Comparison of ENCODE assay signal across 22 mouse cellular contexts in genomic region chr19:31223457-31223856, GRCm38 (mm10).
DNase-seq lines count a peak whose midpoint lies in the region; ATAC-seq and TF ChIP-seq lines count a peak whose summit lies in the region.
"Had no signal": no experiment of that assay in that cellular context is flagged by ENCODE, and none has a peak within 500 bp of the region (broad histone marks: within the 10 kb centered on the region; RNA-seq: fewer than 3 reads in every experiment).

No protein-coding gene starts in this region.

- H3K4me3 ChIP-seq in spleen, adult 2 months (ENCODE audit: extremely low read depth, insufficient read depth, insufficient read length) = no peak overlapping the region
- no peak overlapping the region for H3K4me3 ChIP-seq in thymus, adult 2 months (ENCODE audit: control insufficient read depth, insufficient read depth, low read length)
- H3K4me3 ChIP-seq: embryonic facial prominence, embryonic 10.5 days; embryonic facial prominence, embryonic 12.5 days; forebrain, embryonic 13.5 days; forebrain, embryonic 15.5 days had no signal

- H3K36me3 ChIP-seq in spleen, adult 2 months (ENCODE audit: control insufficient read depth, insufficient read depth, low read length) = no peaks in the 10 kb centered on the region
- no peaks in the 10 kb centered on the region for H3K36me3 ChIP-seq in splenic B cell, adult 2 months (ENCODE audit: control insufficient read depth, insufficient read depth, low read length, poor library complexity, severe bottlenecking)
- no peaks in the 10 kb centered on the region for H3K36me3 ChIP-seq in thymus, adult 2 months (ENCODE audit: control insufficient read depth, insufficient read depth, low read length)
- H3K36me3 ChIP-seq: embryonic facial prominence, embryonic 10.5 days; embryonic facial prominence, embryonic 12.5 days; forebrain, embryonic 15.5 days; G1E had no signal

- TF ChIP-seq CTCF in spleen, adult 2 months (IDR thresholded peaks at IDR 0.05; ENCODE audit: extremely low read depth, insufficient read depth, insufficient read length, insufficient replicate concordance) = no peak
- no peak for TF ChIP-seq CTCF in thymus, adult 2 months (IDR thresholded peaks at IDR 0.05; ENCODE audit: borderline replicate concordance, control insufficient read depth, extremely low read depth, insufficient read depth, low read length, poor library complexity)

- peaks cover 3% of the 10 kb centered on the region for H3K4me1 ChIP-seq in spleen, adult 2 months (ENCODE audit: control insufficient read depth, insufficient read depth, insufficient read length)
- no peaks in the 10 kb centered on the region for H3K4me1 ChIP-seq in thymus, adult 2 months (replicated peaks; ENCODE audit: control insufficient read depth, insufficient read depth, low read length)
- H3K4me1 ChIP-seq: embryonic facial prominence, embryonic 10.5 days; embryonic facial prominence, embryonic 12.5 days; forebrain, embryonic 13.5 days; forebrain, embryonic 15.5 days had no signal

- peak overlapping the region; percentile 57 for H3K27ac ChIP-seq in spleen, adult 2 months (ENCODE audit: insufficient read depth, low read length)
- H3K27ac ChIP-seq in thymus, adult 2 months (ENCODE audit: control insufficient read depth, insufficient read depth, low read length) = no peak overlapping the region
- H3K27ac ChIP-seq: embryonic facial prominence, embryonic 10.5 days; embryonic facial prominence, embryonic 12.5 days; forebrain, embryonic 13.5 days; forebrain, embryonic 15.5 days had no signal

- no peak for DNase-seq in spleen, adult 2 months (ENCODE audit: low read depth in 1 of 2, low spot score in 2 of 2)
- no peak for DNase-seq in spleen, postnatal 14 days (ENCODE audit: low spot score in 2 of 2)
- peak; percentile 60 for DNase-seq in splenic B cell, adult 2 months (ENCODE audit: low read depth, low spot score)
- DNase-seq in thymus, adult 2 months = no peak
- DNase-seq in thymus, adult 18-20 months = no peak
- DNase-seq: adrenal gland, adult 8-10 months; adrenal gland, postnatal 14 days; adrenal gland, postnatal 36 days; cerebellum, adult 11-12 months; cerebellum, adult 2 months; cerebellum, adult 9-10 months; cerebellum, postnatal 10 days; cerebellum, postnatal 25 days had no signal

- 41% methylated on average over 1 of the region's 1 CpGs for WGBS in spleen, adult 2 months
- WGBS in thymus, adult 2 months = 72% methylated on average over 1 of the region's 1 CpGs

- ATAC-seq in megakaryocyte progenitor cell, adult 5-6 weeks (replicated peaks; ENCODE audit: poor library complexity) = peak; percentile 44; the same call in 1 of the 2 replicates
- ATAC-seq: activated CD4-positive, CD25-positive, alpha-beta regulatory T cell, adult 4 months; forebrain, embryonic 13.5 days; forebrain, embryonic 15.5 days; Patski had no signal

- no peak for TF ChIP-seq POLR2A in spleen, adult 2 months (IDR thresholded peaks at IDR 0.05; ENCODE audit: low read depth, low read length)
- no peak for TF ChIP-seq POLR2A in thymus, adult 2 months (IDR thresholded peaks at IDR 0.05; ENCODE audit: control insufficient read depth, extremely low read depth, insufficient read depth, low read length, poor library complexity)

- H3K27me3 ChIP-seq in spleen, adult 2 months (ENCODE audit: control insufficient read depth, insufficient read depth, low read length) = no peaks in the 10 kb centered on the region
- H3K27me3 ChIP-seq in splenic B cell, adult 2 months (ENCODE audit: control insufficient read depth, insufficient read depth, low read length, poor library complexity, severe bottlenecking) = no peaks in the 10 kb centered on the region
- no peaks in the 10 kb centered on the region for H3K27me3 ChIP-seq in thymus, adult 2 months (ENCODE audit: control insufficient read depth, insufficient read depth, low read length)
- H3K27me3 ChIP-seq: CH12.LX; embryonic facial prominence, embryonic 12.5 days; forebrain, embryonic 13.5 days; forebrain, embryonic 15.5 days had no signal
